Mouse (Mus musculus): ENCODE data around the gene Psg22. TPM values are rescaled to one million over a fixed set of nuclear protein-coding genes. Genes with fewer than 3 reads are reported as not detected.
"Not testable (repeated sequence)": the region's sequence is repeated elsewhere in the genome, so short reads cannot be mapped to it uniquely, and the experiment has no call there.

The Psg22 gene
- 0.16 and 0.36 TPM in 2 replicates for polyA plus RNA-seq (2012; rRNA removed)

- no peak for DNase-seq (ENCODE audit: extremely low spot score in 1 of 2, low spot score in 1 of 2)
Measured at GRCm38 (mm10) chr7:18717790-18718189, at the start of gene Psg22. Psg22 (plus strand) TSS chr7:18718090.

- DNase-seq (ENCODE audit: extremely low spot score in 1 of 2, low spot score in 1 of 2) = peak in 1 of 2 experiments; percentile 50
Measured at GRCm38 (mm10) chr7:18679772-18680171, 38.1 kb upstream of the Psg22 start.

DNA sequence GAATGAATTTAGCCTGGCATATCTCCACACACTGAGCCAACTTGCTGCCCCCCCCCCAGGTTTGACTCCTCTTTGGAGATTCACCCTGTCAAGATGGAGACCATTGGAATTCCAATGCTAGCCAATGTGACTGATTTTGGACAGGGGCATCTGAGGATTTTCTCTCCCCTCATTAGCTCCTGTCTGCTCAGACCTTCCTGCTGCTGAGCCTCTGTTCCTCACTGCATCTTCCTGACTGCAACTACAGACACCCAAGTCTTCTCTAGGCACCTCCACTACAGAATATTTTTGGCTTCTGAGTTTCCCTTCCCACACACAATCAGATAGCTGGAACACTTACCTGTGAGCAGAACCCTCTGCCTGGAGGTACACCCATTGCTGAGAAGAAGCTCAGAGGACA lies 32.3 kb upstream of the Psg22 start:
- no peak for DNase-seq (ENCODE audit: extremely low spot score in 1 of 2, low spot score in 1 of 2)

DNA sequence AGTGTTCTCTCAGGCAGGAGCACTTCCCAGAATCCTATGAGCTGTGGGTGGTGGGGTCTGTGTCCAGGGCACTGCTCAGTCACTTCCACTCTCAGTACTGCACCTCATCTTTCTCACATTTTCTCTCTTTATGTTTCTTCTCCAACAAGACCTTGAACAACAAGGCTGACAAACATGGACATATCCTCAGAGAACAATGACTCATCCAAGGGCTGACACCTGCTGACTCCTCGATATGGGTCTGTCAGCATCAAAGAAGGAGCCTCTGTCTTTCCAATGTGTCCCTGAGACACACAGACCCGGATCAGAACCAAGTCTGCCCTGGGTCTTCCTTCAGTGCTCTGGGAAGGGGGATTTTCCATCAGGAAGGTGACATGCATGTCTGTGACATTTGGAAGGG lies 31.8 kb upstream of the Psg22 start, which contains the start of gene Psg20:
Gene Psg20, minus strand, starts transcription at position 101 of the 400 bp plus-strand sequence.
- DNase-seq (ENCODE audit: extremely low spot score in 1 of 2, low spot score in 1 of 2) = no peak

DNA sequence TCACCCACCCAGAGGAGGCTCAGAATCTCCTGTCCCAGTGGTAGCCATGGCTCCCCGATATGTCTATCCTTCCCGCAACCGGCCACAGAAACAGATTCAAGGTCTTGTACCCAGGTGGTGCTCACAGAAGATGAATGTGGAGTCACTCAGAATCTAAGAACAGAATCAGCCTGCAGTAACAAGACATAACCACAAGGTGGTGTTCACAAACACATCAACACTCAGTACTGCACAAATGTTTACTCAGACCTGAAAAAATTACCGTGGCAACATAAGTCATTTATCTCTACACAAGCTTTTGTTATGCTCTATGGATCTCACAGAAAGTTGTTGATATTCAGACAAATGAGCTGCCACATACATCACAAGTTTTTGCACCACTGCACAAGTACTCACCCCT lies 7.6 kb upstream of the Psg22 start:
- peak in 1 of 2 experiments; percentile 0 for DNase-seq (ENCODE audit: extremely low spot score in 1 of 2, low spot score in 1 of 2)

DNA sequence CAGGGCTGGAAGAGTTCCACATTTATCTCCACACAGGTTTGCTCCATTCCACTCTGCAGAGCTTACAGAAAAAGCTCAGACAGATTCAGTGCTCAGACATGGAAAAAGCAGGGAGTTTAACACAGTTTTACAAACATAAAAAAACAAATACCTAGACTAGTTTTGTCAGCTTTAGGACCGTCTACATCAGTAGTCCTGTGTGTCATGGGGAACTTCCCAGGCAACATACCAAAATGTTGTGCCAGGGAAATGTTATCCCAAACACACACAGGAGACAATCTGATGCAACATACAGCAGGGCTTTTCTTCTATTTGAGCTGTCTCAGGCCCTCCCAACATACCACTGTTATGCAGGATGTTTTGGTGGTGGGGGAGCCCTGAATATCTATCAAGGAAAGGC lies 7.0 kb upstream of the Psg22 start:
- DNase-seq (ENCODE audit: extremely low spot score in 1 of 2, low spot score in 1 of 2) = no peak

DNA sequence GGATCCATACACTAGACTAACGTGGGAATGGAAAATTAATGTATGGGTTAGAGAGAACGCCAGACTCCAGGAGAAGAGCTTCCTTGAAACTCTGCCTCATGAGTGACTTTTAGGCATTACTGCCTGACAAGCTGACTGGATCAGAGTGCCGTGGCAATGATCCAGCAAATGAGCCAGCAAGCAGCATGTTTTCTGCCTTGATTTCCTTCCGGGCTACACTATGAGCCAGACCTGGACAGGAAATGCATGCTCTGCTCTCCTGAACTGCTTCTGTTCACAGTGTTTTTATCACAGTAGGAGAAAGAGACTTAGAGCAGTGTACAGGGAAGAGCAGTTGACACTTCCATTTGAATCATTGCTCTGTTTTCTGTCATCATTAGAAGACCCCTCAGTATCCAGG lies 2.3 kb upstream of the Psg22 start:
- no peak for DNase-seq (ENCODE audit: extremely low spot score in 1 of 2, low spot score in 1 of 2)

DNA sequence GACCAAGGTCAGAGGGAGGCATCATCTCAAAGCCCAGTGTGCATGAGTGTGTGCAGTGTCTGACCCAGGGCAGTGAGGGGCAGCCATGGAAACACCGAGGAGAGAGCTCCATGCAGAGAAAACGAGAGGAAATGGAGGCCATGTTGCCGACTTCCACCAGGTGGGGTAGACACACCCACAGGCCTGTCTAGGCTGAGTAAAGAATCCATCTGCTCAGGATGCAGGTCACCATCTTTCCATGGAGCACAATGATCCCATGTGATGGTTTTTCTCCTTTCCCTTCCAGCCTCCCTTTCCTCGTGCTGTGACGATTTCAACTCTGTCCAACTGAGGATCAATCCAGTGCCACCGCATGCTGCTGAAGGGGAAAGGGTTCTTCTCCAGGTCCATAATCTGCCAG lies 6.1 kb downstream of the Psg22 start:
- no peak for DNase-seq (ENCODE audit: extremely low spot score in 1 of 2, low spot score in 1 of 2)

GRCm38 (mm10) chr7:18725931-18726330 lies 8.0 kb downstream of the Psg22 start:
- DNase-seq (ENCODE audit: extremely low spot score in 1 of 2, low spot score in 1 of 2) = not testable (repeated sequence)

DNA sequence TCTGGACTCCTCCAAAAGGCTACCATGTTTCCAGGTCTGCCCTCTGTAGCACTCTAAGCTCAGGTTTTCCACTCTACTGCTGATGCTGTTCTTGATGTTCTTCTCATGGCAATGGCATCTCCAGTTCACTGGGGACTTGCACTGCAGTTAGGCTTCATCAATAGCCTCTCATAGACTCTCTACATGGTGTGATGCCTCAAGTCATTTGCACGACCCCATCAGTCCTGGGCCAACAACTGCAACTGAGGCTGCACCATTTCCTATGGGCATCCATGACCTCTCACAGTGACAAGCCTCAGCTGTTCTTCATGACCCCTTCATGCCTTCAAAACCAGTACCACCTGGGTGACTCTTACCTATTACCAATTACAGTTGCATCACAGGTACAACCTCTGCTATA lies 10.5 kb downstream of the Psg22 start:
- no peak for DNase-seq (ENCODE audit: extremely low spot score in 1 of 2, low spot score in 1 of 2)

DNA sequence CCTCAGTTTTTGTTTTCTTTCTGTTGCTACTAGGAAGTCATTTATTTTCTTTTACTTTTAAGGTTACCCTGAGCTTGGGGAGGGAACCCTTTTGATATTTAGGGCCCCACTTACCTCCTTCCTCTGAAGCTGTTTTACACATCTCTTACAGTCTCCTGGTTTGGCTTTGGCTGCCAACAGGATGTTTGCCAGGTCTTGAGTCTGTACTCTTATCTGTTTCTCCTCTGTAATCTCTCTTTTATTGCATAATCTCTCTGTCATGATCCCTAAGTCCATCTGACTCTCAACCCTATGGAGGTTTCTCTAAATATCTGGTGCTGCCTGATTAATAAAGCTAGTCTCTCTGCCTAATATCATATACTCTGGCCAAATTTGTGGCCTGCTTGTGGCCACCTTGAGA lies 15.2 kb downstream of the Psg22 start:
- no peak for DNase-seq (ENCODE audit: extremely low spot score in 1 of 2, low spot score in 1 of 2)

DNA sequence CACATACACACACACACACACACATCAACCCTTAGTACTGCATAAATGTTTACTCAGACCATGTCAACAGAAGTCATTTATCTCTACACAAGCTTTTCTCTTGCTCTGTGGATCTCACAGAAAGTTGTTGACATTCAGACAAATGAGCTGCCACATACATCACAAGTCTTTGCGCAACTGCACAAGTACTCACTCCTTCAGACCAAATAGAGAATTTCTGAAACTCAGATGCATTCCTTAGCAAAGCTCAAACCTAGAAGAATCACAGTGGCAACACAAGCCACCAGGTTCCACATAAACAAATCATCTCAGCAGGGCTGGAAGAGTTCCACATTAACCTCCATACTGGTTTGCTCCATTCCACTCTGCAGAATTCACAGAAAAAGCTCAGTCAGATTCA lies 16.6 kb downstream of the Psg22 start:
- no peak for DNase-seq (ENCODE audit: extremely low spot score in 1 of 2, low spot score in 1 of 2)

GRCm38 (mm10) chr7:18746189-18746860 lies 28.4 kb downstream of the Psg22 start:
- no peak for DNase-seq (ENCODE audit: extremely low spot score in 1 of 2, low spot score in 1 of 2)

DNA sequence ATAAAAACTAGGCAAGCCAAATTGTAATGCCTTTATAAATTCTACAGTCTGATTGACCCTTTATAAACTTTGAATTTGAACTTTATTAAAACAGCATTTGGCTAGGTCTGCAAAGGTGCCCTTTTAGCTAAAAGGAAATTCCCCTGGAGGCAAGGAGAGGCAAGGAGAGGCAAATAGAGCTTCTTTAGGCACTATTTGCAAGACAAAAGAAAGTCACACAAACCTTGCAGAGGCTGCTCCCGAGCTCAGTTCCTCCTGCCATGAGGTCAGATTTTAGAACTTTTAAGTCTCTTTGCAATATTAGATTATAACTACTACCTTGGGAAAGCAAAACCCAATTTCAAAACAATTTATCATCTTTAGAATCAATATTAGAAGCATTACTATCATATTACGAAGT lies 29.5 kb downstream of the Psg22 start:
- not testable (repeated sequence) for DNase-seq (ENCODE audit: extremely low spot score in 1 of 2, low spot score in 1 of 2)

- DNase-seq (ENCODE audit: extremely low spot score in 1 of 2, low spot score in 1 of 2) = no peak
Measured at GRCm38 (mm10) chr7:18748994-18749895, 31.4 kb downstream of the Psg22 start.

DNA sequence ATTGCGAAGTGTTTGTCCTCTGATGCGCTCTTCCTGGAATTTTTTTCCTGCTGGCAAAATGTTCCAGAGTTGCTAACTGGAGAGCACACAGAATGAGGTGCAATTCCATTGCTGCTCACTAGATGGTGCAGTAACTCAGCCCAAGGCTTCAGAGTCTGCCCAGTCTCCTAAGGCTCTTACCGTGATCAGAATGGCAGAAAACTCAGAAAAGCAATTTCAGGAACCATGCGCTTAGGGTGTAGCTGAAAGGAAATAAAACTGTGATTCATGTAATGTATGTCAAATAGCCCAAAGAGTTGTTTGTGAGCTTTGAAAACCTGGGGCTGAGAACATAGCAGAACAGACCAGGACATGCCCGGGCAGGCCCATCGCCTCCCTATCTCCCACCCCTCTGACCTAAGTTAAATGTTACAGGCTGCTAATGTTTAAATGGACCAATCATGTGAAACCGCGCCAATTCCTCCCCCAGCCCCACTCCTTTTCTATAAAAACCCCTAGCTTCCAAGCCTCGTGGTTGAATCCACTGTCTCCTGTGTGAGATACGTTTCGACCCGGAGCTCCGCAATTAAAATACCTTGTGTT lies 32.1 kb downstream of the Psg22 start:
- peak; percentile 1 to 82 for DNase-seq (ENCODE audit: extremely low spot score in 1 of 2, low spot score in 1 of 2)

GRCm38 (mm10) chr7:18760152-18760551 lies 42.3 kb downstream of the Psg22 start:
- DNase-seq (ENCODE audit: extremely low spot score in 1 of 2, low spot score in 1 of 2) = not testable (repeated sequence)

GRCm38 (mm10) chr7:18762885-18763284 lies 45.0 kb downstream of the Psg22 start:
- not testable (repeated sequence) for DNase-seq (ENCODE audit: extremely low spot score in 1 of 2, low spot score in 1 of 2)

Data from frontal cortex, adult 2 months (tissue).